Mouse (Mus musculus): ENCODE measurements around the gene Gm13101. TPM values are rescaled to one million over a fixed set of nuclear protein-coding genes. Genes with fewer than 3 reads are reported as not detected.

Gene Gm13101
- polyA plus RNA-seq (2014; fragmentation: Illumina TruSeq; extraction: RNeasy Lipid Tissue Mini Kit (QIAGEN cat#74804); ENCODE audit: low read depth, low replicate concordance): not detected

GRCm38 (mm10) chr4:143966850-143967249, at the start of gene Gm13101:
TSS of gene Gm13101 (minus strand) at chr4:143966950.

DNA sequence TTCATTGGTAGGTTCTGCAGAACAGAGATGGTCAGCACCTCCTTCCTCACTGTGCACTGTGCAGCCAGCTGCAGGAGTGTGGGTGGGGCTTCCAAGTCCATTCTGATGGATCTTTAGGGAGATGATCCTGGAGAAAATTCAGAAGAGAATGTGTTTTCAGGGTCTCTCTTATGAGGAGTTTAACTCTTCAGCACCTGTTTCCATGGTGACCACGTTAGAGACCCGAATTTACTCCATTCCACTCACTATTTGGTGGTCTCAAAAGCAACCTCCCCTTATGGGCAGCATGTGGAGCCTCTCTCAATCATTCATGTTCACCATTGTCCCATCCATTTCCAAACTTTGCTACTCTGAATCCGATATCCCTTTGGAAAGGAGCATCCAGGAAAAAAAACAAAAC, 27.5 kb upstream of the Gm13101 start, which contains the start of gene Pramef17:
TSS of gene Pramef17 (minus strand) at position 101 of the 400 bp plus-strand sequence.

GRCm38 (mm10) chr4:143950916-143951315, 15.8 kb downstream of the Gm13101 start, which contains the start of gene Pramef25:
TSS of gene Pramef25 (minus strand) at chr4:143951016.

Other genes with a start within 250 kb of the Gm13101 start
- gene Gm13078, start 247.5 kb downstream of the Gm13101 start, polyA plus RNA-seq (2014; fragmentation: Illumina TruSeq; extraction: RNeasy Lipid Tissue Mini Kit (QIAGEN cat#74804); ENCODE audit: low read depth, low replicate concordance): not detected
- gene Gm13023, start 177.6 kb downstream of the Gm13101 start, polyA plus RNA-seq (2014; fragmentation: Illumina TruSeq; extraction: RNeasy Lipid Tissue Mini Kit (QIAGEN cat#74804); ENCODE audit: low read depth, low replicate concordance): not detected
- not detected for gene Gm13084, start 150.9 kb downstream of the Gm13101 start, polyA plus RNA-seq (2014; fragmentation: Illumina TruSeq; extraction: RNeasy Lipid Tissue Mini Kit (QIAGEN cat#74804); ENCODE audit: low read depth, low replicate concordance)
- gene Gm13103, start 120.5 kb downstream of the Gm13101 start, polyA plus RNA-seq (2014; fragmentation: Illumina TruSeq; extraction: RNeasy Lipid Tissue Mini Kit (QIAGEN cat#74804); ENCODE audit: low read depth, low replicate concordance): not detected
- gene Pramef6, start 66.6 kb downstream of the Gm13101 start, polyA plus RNA-seq (2014; fragmentation: Illumina TruSeq; extraction: RNeasy Lipid Tissue Mini Kit (QIAGEN cat#74804); ENCODE audit: low read depth, low replicate concordance): not detected
- gene Pramef25, start 15.9 kb downstream of the Gm13101 start, polyA plus RNA-seq (2014; fragmentation: Illumina TruSeq; extraction: RNeasy Lipid Tissue Mini Kit (QIAGEN cat#74804); ENCODE audit: low read depth, low replicate concordance): not detected
- not detected for gene Pramef17, start 27.4 kb upstream of the Gm13101 start, polyA plus RNA-seq (2014; fragmentation: Illumina TruSeq; extraction: RNeasy Lipid Tissue Mini Kit (QIAGEN cat#74804); ENCODE audit: low read depth, low replicate concordance)
- gene Pramel4, start 92.2 kb upstream of the Gm13101 start, polyA plus RNA-seq (2014; fragmentation: Illumina TruSeq; extraction: RNeasy Lipid Tissue Mini Kit (QIAGEN cat#74804); ENCODE audit: low read depth, low replicate concordance): not detected
- gene Gm13102, start 139.5 kb upstream of the Gm13101 start, polyA plus RNA-seq (2014; fragmentation: Illumina TruSeq; extraction: RNeasy Lipid Tissue Mini Kit (QIAGEN cat#74804); ENCODE audit: low read depth, low replicate concordance): not detected
- not detected for gene Oog3, start 195.7 kb upstream of the Gm13101 start, polyA plus RNA-seq (2014; fragmentation: Illumina TruSeq; extraction: RNeasy Lipid Tissue Mini Kit (QIAGEN cat#74804); ENCODE audit: low read depth, low replicate concordance)
- not detected for gene Oog2, start 223.8 kb upstream of the Gm13101 start, polyA plus RNA-seq (2014; fragmentation: Illumina TruSeq; extraction: RNeasy Lipid Tissue Mini Kit (QIAGEN cat#74804); ENCODE audit: low read depth, low replicate concordance)
- gene C87977, start 246.4 kb upstream of the Gm13101 start, polyA plus RNA-seq (2014; fragmentation: Illumina TruSeq; extraction: RNeasy Lipid Tissue Mini Kit (QIAGEN cat#74804); ENCODE audit: low read depth, low replicate concordance): not detected